Mouse (Mus musculus) B cell, adult (primary cell): ENCODE measurements around the gene Dffb. TPM values are rescaled to one million over a fixed set of nuclear protein-coding genes. Genes with fewer than 3 reads are reported as not detected.

Experiments used
- total RNA-seq: library from RNA; stranded (reverse); gene quantifications from 4 replicates; pipeline ENCODE4 v1.2.4, GENCODE M21; 2023; ENCODE audit not compliant: inconsistent age

Gene Dffb
- 21.7 to 25.0 TPM (median 21.8 TPM) in 4 replicates for total RNA-seq

GRCm38 (mm10) chr4:153974431-153975291 is at the start of gene Dffb, which contains the start of gene Cep104:
TSS of gene Dffb (minus strand) at chr4:153975126.
TSS of gene Cep104 (plus strand) at chr4:153975194.

GRCm38 (mm10) chr4:154011646-154012089 is 36.7 kb upstream of the Dffb start, which contains the start of gene Lrrc47:
TSS of gene Lrrc47 (plus strand) at chr4:154011731.

GRCm38 (mm10) chr4:153956569-153957405 is 18.1 kb downstream of the Dffb start, which contains the start of gene A430005L14Rik:
TSS of gene A430005L14Rik (plus strand) at chr4:153957237.

Other genes with a start within 250 kb of the Dffb start
- gene A430005L14Rik, start 17.9 kb downstream of the Dffb start, total RNA-seq, result 14.5 to 24.7 TPM (median 21.5 TPM) in 4 replicates
- 21.9 to 31.0 TPM (median 22.8 TPM) in 4 replicates for gene Cep104, start 68 bp upstream of the Dffb start, total RNA-seq
- gene Lrrc47, start 36.6 kb upstream of the Dffb start, total RNA-seq, result 67.0 to 79.5 TPM (median 75.2 TPM) in 4 replicates
- gene Smim1, start 51.1 kb upstream of the Dffb start, total RNA-seq, result not detected in 4 replicates
- not detected in 4 replicates for gene Ccdc27, start 67.6 kb upstream of the Dffb start, total RNA-seq
- not detected in 4 replicates for gene Trp73, start 165.1 kb upstream of the Dffb start, total RNA-seq
- 14.8 to 25.0 TPM (median 18.3 TPM) in 4 replicates for gene Wrap73, start 167.2 kb upstream of the Dffb start, total RNA-seq
- 113 to 127 TPM (median 116 TPM) in 4 replicates for gene Tprgl, start 185.5 kb upstream of the Dffb start, total RNA-seq
- not detected in 4 replicates for gene Megf6, start 195.6 kb upstream of the Dffb start, total RNA-seq